Mouse (Mus musculus): ENCODE results near the gene Arid1b. TPM values are rescaled to one million over a fixed set of nuclear protein-coding genes. Genes with fewer than 3 reads are reported as not detected.
"Not testable (repeated sequence)": the region's sequence is repeated elsewhere in the genome, so short reads cannot be mapped to it uniquely, and the experiment has no call there.

The Arid1b gene
- total RNA-seq, 1 experiment, result 9.2 TPM

DNA sequence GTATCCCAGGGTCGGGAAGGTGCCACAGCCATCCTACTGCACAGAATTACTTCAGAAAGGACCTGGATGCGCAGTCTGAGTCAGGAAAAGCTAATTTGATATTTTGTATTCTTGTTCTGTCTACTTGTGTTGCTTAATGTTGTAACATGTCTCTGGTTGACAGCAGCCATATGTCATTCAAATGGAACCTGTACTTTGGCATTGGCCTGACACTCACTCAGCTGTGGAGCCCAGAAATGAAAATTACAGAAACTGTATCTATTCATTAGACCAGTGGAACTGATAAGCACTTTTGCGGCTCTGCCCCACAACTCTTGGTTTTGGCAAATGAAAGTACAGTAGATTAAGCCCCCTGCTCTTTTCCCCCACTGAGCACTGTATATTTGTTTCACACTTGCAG, 89.4 kb downstream of the Arid1b start:
- TF ChIP-seq MAFK (IDR thresholded peaks at IDR 0.05; ENCODE audit: insufficient read depth, low read depth, low read length), result no peak
- peaks cover 5 to 20% of the 10 kb centered on the region in 2 experiments for H3K4me1 ChIP-seq (ENCODE audit: control insufficient read depth in 2 of 2, insufficient read depth in 2 of 2, low read length in 2 of 2, poor library complexity in 1 of 2)
- DNase-seq (ENCODE audit: low read depth, low spot score), result no peak
- no peaks in the 10 kb centered on the region for H3K9me3 ChIP-seq (ENCODE audit: control insufficient read depth, insufficient read depth, low read depth, low read length)
- H3K4me3 ChIP-seq (ENCODE audit: insufficient read depth in 1 of 2, low read depth in 1 of 2, low read length in 2 of 2, poor library complexity in 1 of 2, severe bottlenecking in 1 of 2), result no peak overlapping the region
- H3K36me3 ChIP-seq (ENCODE audit: control insufficient read depth, insufficient read depth, low read length, poor library complexity, severe bottlenecking), result no peaks in the 10 kb centered on the region; the same call in 1 of the 2 replicates
- H3K27ac ChIP-seq (ENCODE audit: insufficient read depth, low read depth, low read length, poor library complexity, severe bottlenecking), result no peak overlapping the region
- in situ Hi-C loops (cut with MboI; ENCODE audit: low sequenced_read_pairs in 2 of 2, unreplicated experiment in 2 of 2), result no loop called here
- no peak overlapping the region for H3K9ac ChIP-seq (ENCODE audit: insufficient read depth, low read depth, low read length, poor library complexity, severe bottlenecking)

DNA sequence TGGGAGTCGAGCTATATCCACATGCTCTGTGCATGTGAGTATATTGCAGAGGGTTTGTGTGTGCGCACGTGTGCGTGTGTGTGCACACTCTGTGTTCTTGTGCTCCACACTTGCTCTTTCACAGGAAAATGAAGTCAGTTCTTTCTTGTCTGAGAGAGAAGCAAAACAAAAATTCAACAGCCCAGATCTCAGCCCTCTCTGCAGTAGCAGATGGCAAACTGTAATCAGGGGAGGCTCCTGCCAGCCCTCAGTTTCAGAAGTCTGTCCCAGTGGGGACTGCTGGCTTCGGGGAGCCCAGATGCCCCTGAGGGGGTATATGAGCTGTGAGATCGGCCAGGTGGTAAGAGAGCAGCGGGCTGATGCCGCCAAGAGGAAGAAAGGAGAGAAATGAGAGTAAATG, 90.0 kb downstream of the Arid1b start:
- Histone ChIP-seq H3K36me3 (ENCODE audit: control insufficient read depth, insufficient read depth, low read length, poor library complexity, severe bottlenecking) (no peaks in the 10 kb centered on the region; the same call in 1 of the 2 replicates), H3K27ac (ENCODE audit: insufficient read depth, low read depth, low read length, poor library complexity, severe bottlenecking) (no peak overlapping the region), H3K9ac (ENCODE audit: insufficient read depth, low read depth, low read length, poor library complexity, severe bottlenecking) (no peak overlapping the region), H3K9me3 (ENCODE audit: control insufficient read depth, insufficient read depth, low read depth, low read length) (no peaks in the 10 kb centered on the region), H3K4me3 (ENCODE audit: insufficient read depth in 1 of 2, low read depth in 1 of 2, low read length in 2 of 2, poor library complexity in 1 of 2, severe bottlenecking in 1 of 2) (no peak overlapping the region), H3K4me1 (ENCODE audit: control insufficient read depth in 2 of 2, insufficient read depth in 2 of 2, low read length in 2 of 2, poor library complexity in 1 of 2) (peaks cover 6 to 22% of the 10 kb centered on the region in 2 experiments)
- in situ Hi-C loops (cut with MboI; ENCODE audit: low sequenced_read_pairs in 2 of 2, unreplicated experiment in 2 of 2), result no loop called here
- TF ChIP-seq MAFK (IDR thresholded peaks at IDR 0.05; ENCODE audit: insufficient read depth, low read depth, low read length) (no peak), ZC3H11A (IDR thresholded peaks at IDR 0.05; ENCODE audit: borderline replicate concordance, low read depth, low read length) (no peak), CHD2 (IDR thresholded peaks at IDR 0.05; ENCODE audit: low read depth, low read length) (no peak), ZNF384 (IDR thresholded peaks at IDR 0.05; ENCODE audit: low read depth, low read length) (no peak), HCFC1 (IDR thresholded peaks at IDR 0.05; ENCODE audit: borderline replicate concordance, insufficient read depth, low read length) (no peak)
- DNase-seq (ENCODE audit: low read depth, low spot score), result no peak

DNA sequence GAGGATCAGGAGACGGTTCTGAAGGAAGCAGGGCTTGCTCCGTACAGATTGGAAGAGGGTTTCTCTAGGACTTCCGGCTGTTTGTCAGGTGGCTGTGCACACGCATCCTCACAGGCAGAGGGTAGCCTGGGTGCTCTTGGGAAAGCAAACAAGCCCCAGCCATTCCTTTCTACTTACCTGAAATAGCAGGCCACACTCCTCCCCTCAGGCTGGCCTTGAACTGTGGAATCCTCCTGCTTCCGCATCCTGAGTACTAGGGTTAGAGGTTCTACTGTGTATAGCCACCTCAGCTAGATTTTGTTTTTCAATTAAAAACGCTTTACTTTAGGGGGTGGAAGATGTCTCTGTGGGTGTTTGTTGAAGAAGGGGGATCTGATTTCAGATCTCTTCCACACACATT, 90.9 kb downstream of the Arid1b start:
- H3K27ac ChIP-seq (ENCODE audit: insufficient read depth, low read depth, low read length, poor library complexity, severe bottlenecking), result no peak overlapping the region
- TF ChIP-seq ZNF384 (IDR thresholded peaks at IDR 0.05; ENCODE audit: low read depth, low read length) (no peak), HCFC1 (IDR thresholded peaks at IDR 0.05; ENCODE audit: borderline replicate concordance, insufficient read depth, low read length) (no peak), MAFK (IDR thresholded peaks at IDR 0.05; ENCODE audit: insufficient read depth, low read depth, low read length) (no peak), ZC3H11A (IDR thresholded peaks at IDR 0.05; ENCODE audit: borderline replicate concordance, low read depth, low read length) (no peak), CHD2 (IDR thresholded peaks at IDR 0.05; ENCODE audit: low read depth, low read length) (no peak)
- no peak overlapping the region for H3K4me3 ChIP-seq (ENCODE audit: insufficient read depth in 1 of 2, low read depth in 1 of 2, low read length in 2 of 2, poor library complexity in 1 of 2, severe bottlenecking in 1 of 2)
- in situ Hi-C loops (cut with MboI; ENCODE audit: low sequenced_read_pairs in 2 of 2, unreplicated experiment in 2 of 2), result no loop called here
- H3K9ac ChIP-seq (ENCODE audit: insufficient read depth, low read depth, low read length, poor library complexity, severe bottlenecking), result no peak overlapping the region
- no peaks in the 10 kb centered on the region for H3K9me3 ChIP-seq (ENCODE audit: control insufficient read depth, insufficient read depth, low read depth, low read length)
- H3K36me3 ChIP-seq (ENCODE audit: control insufficient read depth, insufficient read depth, low read length, poor library complexity, severe bottlenecking), result no peaks in the 10 kb centered on the region; the same call in 1 of the 2 replicates
- no peak for DNase-seq (ENCODE audit: low read depth, low spot score)
- peaks cover 6 to 27% of the 10 kb centered on the region in 2 experiments for H3K4me1 ChIP-seq (ENCODE audit: control insufficient read depth in 2 of 2, insufficient read depth in 2 of 2, low read length in 2 of 2, poor library complexity in 1 of 2)

DNA sequence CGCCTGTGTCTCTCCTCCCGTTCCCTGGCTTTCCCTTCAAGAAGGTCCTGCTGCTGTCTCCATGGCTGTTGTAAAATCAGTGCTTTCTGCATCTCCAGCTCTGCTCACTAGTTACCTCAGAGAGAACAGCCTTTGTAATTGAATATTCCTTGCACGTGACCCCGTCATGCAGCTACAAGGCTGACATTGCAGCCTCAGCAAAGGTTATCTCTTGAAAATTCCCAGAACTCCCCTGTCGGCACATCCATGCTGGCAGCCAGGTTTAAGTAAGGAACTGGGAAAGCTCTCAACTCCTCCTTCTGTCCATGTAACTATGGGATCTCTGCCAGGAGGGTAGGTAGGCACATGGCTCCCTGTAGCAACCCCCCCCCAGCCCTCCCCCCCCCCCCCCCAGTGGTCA, 91.8 kb downstream of the Arid1b start:
- in situ Hi-C loops (cut with MboI; ENCODE audit: low sequenced_read_pairs in 2 of 2, unreplicated experiment in 2 of 2), result no loop called here
- no peak overlapping the region for H3K9ac ChIP-seq (ENCODE audit: insufficient read depth, low read depth, low read length, poor library complexity, severe bottlenecking)
- DNase-seq (ENCODE audit: low read depth, low spot score), result no peak
- H3K4me1 ChIP-seq (ENCODE audit: control insufficient read depth in 2 of 2, insufficient read depth in 2 of 2, low read length in 2 of 2, poor library complexity in 1 of 2), result peaks cover 11 to 27% of the 10 kb centered on the region in 2 experiments
- no peaks in the 10 kb centered on the region; the same call in 1 of the 2 replicates for H3K36me3 ChIP-seq (ENCODE audit: control insufficient read depth, insufficient read depth, low read length, poor library complexity, severe bottlenecking)
- no peaks in the 10 kb centered on the region for H3K9me3 ChIP-seq (ENCODE audit: control insufficient read depth, insufficient read depth, low read depth, low read length)
- H3K4me3 ChIP-seq (ENCODE audit: insufficient read depth in 1 of 2, low read depth in 1 of 2, low read length in 2 of 2, poor library complexity in 1 of 2, severe bottlenecking in 1 of 2), result no peak overlapping the region
- TF ChIP-seq ZNF384 (IDR thresholded peaks at IDR 0.05; ENCODE audit: low read depth, low read length) (no peak), MAFK (IDR thresholded peaks at IDR 0.05; ENCODE audit: insufficient read depth, low read depth, low read length) (no peak), ZC3H11A (IDR thresholded peaks at IDR 0.05; ENCODE audit: borderline replicate concordance, low read depth, low read length) (no peak), CHD2 (IDR thresholded peaks at IDR 0.05; ENCODE audit: low read depth, low read length) (no peak), HCFC1 (IDR thresholded peaks at IDR 0.05; ENCODE audit: borderline replicate concordance, insufficient read depth, low read length) (no peak)
- no peak overlapping the region for H3K27ac ChIP-seq (ENCODE audit: insufficient read depth, low read depth, low read length, poor library complexity, severe bottlenecking)

DNA sequence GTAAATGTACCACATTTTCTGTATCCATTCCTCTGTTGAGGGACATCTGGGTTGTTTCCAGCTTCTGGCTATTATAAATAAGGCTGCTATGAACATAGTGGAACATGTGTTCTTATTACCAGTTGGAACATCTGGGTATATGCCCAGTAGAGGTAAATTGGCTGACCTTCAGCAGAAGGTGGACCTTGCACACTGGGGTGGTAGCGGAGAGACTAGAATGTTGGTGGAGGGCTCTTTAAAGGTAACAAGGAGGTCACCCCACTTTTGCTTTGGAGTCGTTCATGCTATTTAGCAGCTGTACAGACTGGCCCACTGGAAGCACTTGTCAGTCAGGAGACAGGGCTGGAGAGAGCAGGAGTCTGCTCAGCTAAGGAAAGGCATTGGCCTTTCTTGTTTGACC, 94.1 kb downstream of the Arid1b start:
- H3K36me3 ChIP-seq (ENCODE audit: control insufficient read depth, insufficient read depth, low read length, poor library complexity, severe bottlenecking); DNase-seq (ENCODE audit: low read depth, low spot score); in situ Hi-C loops (cut with MboI; ENCODE audit: low sequenced_read_pairs in 2 of 2, unreplicated experiment in 2 of 2); H3K27ac ChIP-seq (ENCODE audit: insufficient read depth, low read depth, low read length, poor library complexity, severe bottlenecking); H3K9me3 ChIP-seq (ENCODE audit: control insufficient read depth, insufficient read depth, low read depth, low read length); H3K9ac ChIP-seq (ENCODE audit: insufficient read depth, low read depth, low read length, poor library complexity, severe bottlenecking); H3K4me3 ChIP-seq (ENCODE audit: insufficient read depth in 1 of 2, low read depth in 1 of 2, low read length in 2 of 2, poor library complexity in 1 of 2, severe bottlenecking in 1 of 2): not testable (repeated sequence)
- H3K4me1 ChIP-seq (ENCODE audit: control insufficient read depth in 2 of 2, insufficient read depth in 2 of 2, low read length in 2 of 2, poor library complexity in 1 of 2), result peaks cover 13 to 44% of the 10 kb centered on the region in 2 experiments

Measured in ES-E14 (cell line).